Mouse (Mus musculus): ENCODE measurements around the gene Sord. TPM values are rescaled to one million over a fixed set of nuclear protein-coding genes. Genes with fewer than 3 reads are reported as not detected.
A peak's percentile ranks its signal among the peaks of the same experiment; 100 is the strongest.

Sord gene
- polyA plus RNA-seq, 1 experiment from 2014 or later, result 30.0 TPM

DNA sequence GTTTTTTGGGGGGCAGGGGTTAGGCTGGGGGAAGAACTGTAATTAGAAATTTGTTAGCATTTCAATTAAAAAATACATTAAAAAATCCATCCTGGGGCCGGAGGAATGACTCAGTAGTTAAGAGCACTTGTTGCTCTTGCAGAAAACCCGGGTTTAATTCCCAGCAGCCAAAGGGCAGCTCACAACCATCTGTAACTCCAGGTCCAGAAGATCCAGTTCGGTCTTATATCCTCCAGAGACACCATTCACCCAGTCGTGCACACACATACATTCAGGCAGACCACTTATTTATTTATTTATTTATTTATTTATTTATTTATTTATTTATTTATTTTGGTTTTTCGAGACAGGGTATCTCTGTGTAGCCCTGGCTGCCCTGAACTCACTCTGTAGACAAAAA, 1.2 kb upstream of the Sord start:
- Histone ChIP-seq H3K27ac (ENCODE audit: low read length) (no peak overlapping the region), H3K9ac (replicated peaks; ENCODE audit: low read depth, low read length) (no peak overlapping the region), H3K27me3 (ENCODE audit: control insufficient read depth, insufficient read depth, low read length) (no peaks in the 10 kb centered on the region), H3K4me1 (ENCODE audit: control insufficient read depth, insufficient read depth, low read length) (0 out of 2 replicates have a peak, but pooled peaks cover 2% of the 10 kb centered on the region), H3K36me3 (ENCODE audit: control insufficient read depth, insufficient read depth, low read length) (no peaks in the 10 kb centered on the region), H3K9me3 (ENCODE audit: control insufficient read depth, low read depth, low read length) (no peaks in the 10 kb centered on the region), H3K4me2 (replicated peaks; ENCODE audit: low read depth, low read length) (0 out of 2 replicates have a peak overlapping the region, but pooled peaks have one; percentile 93), H3K4me3 (ENCODE audit: low read depth, low read length) (no peak overlapping the region)
- ATAC-seq (ENCODE audit: insufficient number of reproducible peaks, insufficient read depth, low FRiP score, low read depth), result no peak
- 51% methylated on average over 5 of the region's 5 CpGs for WGBS

DNA sequence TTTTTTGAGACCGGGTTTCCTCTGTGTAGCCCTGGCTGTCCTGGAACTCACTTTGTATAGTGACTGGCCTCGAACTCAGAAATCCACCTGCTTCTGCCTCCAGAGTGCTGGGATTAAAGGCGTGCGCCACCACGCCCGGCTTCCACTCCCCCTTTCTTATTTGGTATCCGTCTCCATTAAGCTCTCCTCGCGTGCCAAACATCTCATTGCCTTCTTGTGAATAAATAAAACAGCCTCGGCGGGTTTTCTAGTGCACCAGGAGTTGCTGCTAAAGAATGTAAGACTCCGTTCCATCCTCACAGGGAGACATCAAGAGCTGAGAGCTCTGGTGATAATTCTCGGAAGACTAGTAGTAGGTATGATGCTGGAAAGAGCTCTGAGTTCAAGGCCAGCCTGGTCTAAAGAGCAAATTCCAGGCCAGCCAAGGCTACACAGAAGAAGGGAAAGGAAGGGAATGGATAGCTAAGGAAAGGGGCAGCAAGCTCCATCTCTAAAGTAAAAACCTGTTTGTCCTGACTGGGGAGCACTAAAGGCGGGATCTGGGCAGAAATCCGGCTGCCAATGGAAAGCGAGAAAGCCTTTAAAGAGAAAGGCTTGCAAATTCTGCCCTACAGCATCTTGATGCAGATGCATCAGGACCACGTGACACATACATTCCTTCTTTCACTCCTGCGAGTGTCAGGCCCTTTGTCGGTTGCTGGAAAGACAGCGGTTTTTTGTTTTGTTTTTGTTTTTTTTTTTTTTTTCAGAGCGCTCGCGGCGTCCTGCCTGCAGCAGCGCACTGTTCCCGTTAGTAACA, 591 bp upstream of the Sord start:
- H3K4me2 ChIP-seq (replicated peaks; ENCODE audit: low read depth, low read length), result peak overlapping the region; percentile 93
- H3K36me3 ChIP-seq (ENCODE audit: control insufficient read depth, insufficient read depth, low read length), result no peaks in the 10 kb centered on the region
- peak overlapping the region; percentile 56 for H3K4me3 ChIP-seq (ENCODE audit: low read depth, low read length)
- no peaks in the 10 kb centered on the region for H3K27me3 ChIP-seq (ENCODE audit: control insufficient read depth, insufficient read depth, low read length)
- H3K4me1 ChIP-seq (ENCODE audit: control insufficient read depth, insufficient read depth, low read length), result 0 out of 2 replicates have a peak, but pooled peaks cover 2% of the 10 kb centered on the region
- H3K27ac ChIP-seq (ENCODE audit: low read length), result no peak overlapping the region
- no peaks in the 10 kb centered on the region for H3K9me3 ChIP-seq (ENCODE audit: control insufficient read depth, low read depth, low read length)
- 0 out of 2 replicates have a peak, but pooled peaks have one; percentile 2 for ATAC-seq (ENCODE audit: insufficient number of reproducible peaks, insufficient read depth, low FRiP score, low read depth)
- H3K9ac ChIP-seq (replicated peaks; ENCODE audit: low read depth, low read length), result peak overlapping the region; percentile 25; the same call in 1 of the 2 replicates
- 6% methylated on average over 26 of the region's 26 CpGs for whole genome bisulfite sequencing

DNA sequence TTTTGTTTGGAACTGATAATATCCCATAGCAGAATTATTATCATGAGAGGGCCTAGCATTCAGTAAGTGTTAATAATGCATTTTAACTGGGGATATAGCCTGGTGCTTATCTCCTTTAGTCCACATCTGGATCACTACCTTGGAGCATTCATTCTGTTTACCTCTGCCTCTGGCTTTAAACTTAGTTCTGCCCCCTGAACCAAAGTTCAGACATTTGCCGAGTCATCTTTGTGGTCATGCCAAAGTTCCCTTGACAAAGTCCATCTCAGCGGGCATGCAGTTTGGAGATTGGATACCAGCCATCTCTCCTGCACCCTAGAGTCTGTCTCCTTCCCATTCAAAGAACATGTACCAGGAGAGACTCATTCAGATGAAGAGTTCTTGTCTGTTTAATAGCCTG, 876 bp downstream of the Sord start:
- Histone ChIP-seq H3K9me3 (ENCODE audit: control insufficient read depth, low read depth, low read length) (no peaks in the 10 kb centered on the region), H3K36me3 (ENCODE audit: control insufficient read depth, insufficient read depth, low read length) (no peaks in the 10 kb centered on the region), H3K4me2 (replicated peaks; ENCODE audit: low read depth, low read length) (peak overlapping the region; percentile 93), H3K4me1 (ENCODE audit: control insufficient read depth, insufficient read depth, low read length) (0 out of 2 replicates have a peak, but pooled peaks cover 2% of the 10 kb centered on the region), H3K4me3 (ENCODE audit: low read depth, low read length) (peak overlapping the region; percentile 56; the same call in 1 of the 2 replicates), H3K27me3 (ENCODE audit: control insufficient read depth, insufficient read depth, low read length) (no peaks in the 10 kb centered on the region), H3K27ac (ENCODE audit: low read length) (no peak overlapping the region), H3K9ac (replicated peaks; ENCODE audit: low read depth, low read length) (no peak overlapping the region)
- WGBS, result 73% methylated on average over 2 of the region's 2 CpGs
- no peak for ATAC-seq (ENCODE audit: insufficient number of reproducible peaks, insufficient read depth, low FRiP score, low read depth)

DNA sequence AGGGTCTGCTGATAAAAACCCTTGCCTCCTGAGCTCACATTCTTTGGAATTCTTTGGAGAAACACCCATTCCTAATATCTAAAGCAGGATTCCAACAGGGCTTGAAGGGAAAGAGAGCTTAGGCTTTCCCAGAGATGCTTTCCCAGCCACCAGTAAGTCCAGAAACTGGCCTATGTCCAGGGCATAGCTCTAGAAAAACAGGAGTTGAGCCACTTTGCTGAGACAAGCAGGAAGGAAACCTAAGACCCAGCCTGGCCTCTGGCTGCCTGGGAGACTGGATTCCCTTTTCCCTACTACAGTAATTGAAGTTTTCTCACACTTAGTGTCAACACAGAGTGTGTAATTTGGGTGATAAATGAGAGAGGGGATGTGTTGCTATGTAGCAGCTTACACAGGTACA, 1.8 kb downstream of the Sord start:
- Histone ChIP-seq H3K4me1 (ENCODE audit: control insufficient read depth, insufficient read depth, low read length) (0 out of 2 replicates have a peak, but pooled peaks cover 2% of the 10 kb centered on the region), H3K9me3 (ENCODE audit: control insufficient read depth, low read depth, low read length) (no peaks in the 10 kb centered on the region), H3K36me3 (ENCODE audit: control insufficient read depth, insufficient read depth, low read length) (no peaks in the 10 kb centered on the region), H3K27ac (ENCODE audit: low read length) (no peak overlapping the region), H3K4me2 (replicated peaks; ENCODE audit: low read depth, low read length) (no peak overlapping the region), H3K27me3 (ENCODE audit: control insufficient read depth, insufficient read depth, low read length) (no peaks in the 10 kb centered on the region), H3K9ac (replicated peaks; ENCODE audit: low read depth, low read length) (no peak overlapping the region), H3K4me3 (ENCODE audit: low read depth, low read length) (no peak overlapping the region)
- no peak for ATAC-seq (ENCODE audit: insufficient number of reproducible peaks, insufficient read depth, low FRiP score, low read depth)

DNA sequence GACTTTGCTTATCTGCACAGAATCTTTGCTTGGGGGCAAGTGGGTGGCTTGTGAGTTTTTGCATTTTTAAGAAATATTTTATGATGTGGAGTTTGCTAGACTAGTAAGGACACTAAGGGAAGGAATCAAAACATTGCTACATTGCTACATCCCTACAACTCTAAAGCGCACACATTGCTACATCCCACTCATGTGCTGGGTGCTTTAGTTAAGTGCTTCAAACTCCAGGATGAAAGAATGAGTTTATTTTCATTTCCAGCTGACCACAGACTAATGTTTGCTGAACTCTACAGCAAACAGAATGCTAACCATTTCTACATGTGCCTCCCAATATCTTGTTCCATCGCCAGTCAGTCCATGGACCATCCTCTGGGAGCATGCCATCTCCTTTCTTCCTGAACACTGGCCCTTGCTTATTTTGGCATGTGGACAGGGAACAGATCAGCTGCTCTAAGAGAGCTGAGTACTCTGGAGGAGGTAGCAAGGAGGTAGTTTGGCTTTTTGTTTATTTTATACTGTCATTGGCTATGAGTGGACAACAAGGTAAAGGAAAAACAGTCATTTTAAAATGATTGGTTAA, 3.4 kb downstream of the Sord start:
- Histone ChIP-seq H3K27ac (ENCODE audit: low read length) (no peak overlapping the region), H3K4me2 (replicated peaks; ENCODE audit: low read depth, low read length) (no peak overlapping the region), H3K27me3 (ENCODE audit: control insufficient read depth, insufficient read depth, low read length) (no peaks in the 10 kb centered on the region), H3K9me3 (ENCODE audit: control insufficient read depth, low read depth, low read length) (no peaks in the 10 kb centered on the region), H3K9ac (replicated peaks; ENCODE audit: low read depth, low read length) (no peak overlapping the region), H3K4me1 (ENCODE audit: control insufficient read depth, insufficient read depth, low read length) (0 out of 2 replicates have a peak, but pooled peaks cover 2% of the 10 kb centered on the region), H3K36me3 (ENCODE audit: control insufficient read depth, insufficient read depth, low read length) (no peaks in the 10 kb centered on the region), H3K4me3 (ENCODE audit: low read depth, low read length) (no peak overlapping the region)
- 90% methylated on average over 2 of the region's 2 CpGs for WGBS
- no peak for ATAC-seq (ENCODE audit: insufficient number of reproducible peaks, insufficient read depth, low FRiP score, low read depth)

DNA sequence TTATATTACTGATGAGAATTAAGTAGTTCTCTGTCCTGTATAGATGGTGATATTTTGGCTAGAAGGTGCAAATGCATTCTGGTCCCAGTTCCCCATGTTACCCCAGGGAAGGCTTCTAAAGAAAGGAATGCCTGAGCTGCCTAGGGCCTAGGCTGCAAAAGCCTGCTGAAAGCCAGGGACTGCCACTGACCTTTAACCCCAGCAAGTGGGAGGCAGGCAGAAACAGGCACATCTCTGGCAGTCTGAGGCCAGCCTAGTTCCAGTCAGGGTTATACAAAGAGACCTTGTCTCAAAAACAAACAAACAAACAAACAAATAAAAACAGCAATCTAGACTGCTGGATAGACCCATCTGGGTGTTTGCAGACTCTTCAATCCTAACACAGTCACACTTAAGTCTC, 6.2 kb downstream of the Sord start:
- Histone ChIP-seq H3K36me3 (ENCODE audit: control insufficient read depth, insufficient read depth, low read length) (no peaks in the 10 kb centered on the region), H3K27ac (ENCODE audit: low read length) (no peak overlapping the region), H3K4me2 (replicated peaks; ENCODE audit: low read depth, low read length) (no peak overlapping the region), H3K4me1 (ENCODE audit: control insufficient read depth, insufficient read depth, low read length) (no peaks in the 10 kb centered on the region), H3K9ac (replicated peaks; ENCODE audit: low read depth, low read length) (no peak overlapping the region), H3K4me3 (ENCODE audit: low read depth, low read length) (no peak overlapping the region), H3K9me3 (ENCODE audit: control insufficient read depth, low read depth, low read length) (no peaks in the 10 kb centered on the region), H3K27me3 (ENCODE audit: control insufficient read depth, insufficient read depth, low read length) (no peaks in the 10 kb centered on the region)
- ATAC-seq (ENCODE audit: insufficient number of reproducible peaks, insufficient read depth, low FRiP score, low read depth), result no peak

DNA sequence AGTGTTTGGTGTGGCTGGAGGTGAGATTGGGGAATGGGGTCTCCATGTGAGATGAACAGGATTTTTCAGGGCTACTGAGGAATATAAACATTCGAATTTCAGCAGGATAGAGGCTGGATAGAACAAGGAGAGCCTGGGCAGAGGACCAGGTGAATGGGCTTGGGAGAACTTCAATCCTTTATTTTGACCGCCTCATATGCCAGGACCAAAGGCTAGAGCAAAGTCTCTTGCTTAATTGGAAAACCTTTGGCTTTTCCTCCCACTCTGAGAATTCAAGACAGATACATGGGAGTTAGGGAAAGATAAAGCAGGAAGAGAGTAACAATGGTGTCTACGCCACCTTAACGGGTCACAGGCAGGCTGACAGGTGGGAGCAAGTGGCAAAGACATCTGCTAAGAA, 6.7 kb downstream of the Sord start:
- Histone ChIP-seq H3K27ac (ENCODE audit: low read length) (no peak overlapping the region), H3K27me3 (ENCODE audit: control insufficient read depth, insufficient read depth, low read length) (no peaks in the 10 kb centered on the region), H3K4me2 (replicated peaks; ENCODE audit: low read depth, low read length) (no peak overlapping the region), H3K9ac (replicated peaks; ENCODE audit: low read depth, low read length) (no peak overlapping the region), H3K4me3 (ENCODE audit: low read depth, low read length) (no peak overlapping the region), H3K4me1 (ENCODE audit: control insufficient read depth, insufficient read depth, low read length) (no peaks in the 10 kb centered on the region), H3K36me3 (ENCODE audit: control insufficient read depth, insufficient read depth, low read length) (no peaks in the 10 kb centered on the region), H3K9me3 (ENCODE audit: control insufficient read depth, low read depth, low read length) (no peaks in the 10 kb centered on the region)
- WGBS, result 76% methylated on average over 4 of the region's 4 CpGs
- ATAC-seq (ENCODE audit: insufficient number of reproducible peaks, insufficient read depth, low FRiP score, low read depth), result no peak

DNA sequence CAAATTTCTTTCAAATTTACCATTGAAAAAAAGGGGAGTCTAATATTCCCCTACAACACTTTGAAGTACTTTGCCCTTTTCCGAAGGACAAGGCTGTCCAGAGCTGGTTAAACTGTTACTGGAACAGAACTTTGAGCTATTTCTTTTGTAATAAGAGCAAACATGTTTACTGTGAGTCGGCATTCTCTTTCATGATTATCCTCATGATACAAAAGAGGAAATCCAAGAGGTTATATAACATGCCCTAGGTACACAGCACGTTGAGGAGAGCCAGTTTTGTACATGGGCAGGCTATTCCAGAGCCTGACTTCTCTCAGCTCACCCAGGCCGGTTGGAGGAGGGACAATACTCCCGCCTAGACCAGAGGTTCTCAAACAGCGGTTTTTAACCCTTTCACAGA, 7.4 kb downstream of the Sord start:
- no peaks in the 10 kb centered on the region for H3K9me3 ChIP-seq (ENCODE audit: control insufficient read depth, low read depth, low read length)
- H3K4me1 ChIP-seq (ENCODE audit: control insufficient read depth, insufficient read depth, low read length), result no peaks in the 10 kb centered on the region
- H3K36me3 ChIP-seq (ENCODE audit: control insufficient read depth, insufficient read depth, low read length), result no peaks in the 10 kb centered on the region
- 54% methylated on average over 6 of the region's 6 CpGs for WGBS
- no peak overlapping the region for H3K4me2 ChIP-seq (replicated peaks; ENCODE audit: low read depth, low read length)
- peak; percentile 74 for ATAC-seq (ENCODE audit: insufficient number of reproducible peaks, insufficient read depth, low FRiP score, low read depth)
- H3K9ac ChIP-seq (replicated peaks; ENCODE audit: low read depth, low read length), result no peak overlapping the region
- no peak overlapping the region for H3K4me3 ChIP-seq (ENCODE audit: low read depth, low read length)
- no peak overlapping the region for H3K27ac ChIP-seq (ENCODE audit: low read length)
- no peaks in the 10 kb centered on the region for H3K27me3 ChIP-seq (ENCODE audit: control insufficient read depth, insufficient read depth, low read length)
